Mouse (Mus musculus) lung, embryonic 14.5 days (tissue): Measurements from ENCODE around the gene Cnih1. TPM values are rescaled to one million over a fixed set of nuclear protein-coding genes. Genes with fewer than 3 reads are reported as not detected.
A peak's percentile ranks its signal among the peaks of the same experiment; 100 is the strongest.
"Not testable (repeated sequence)": the region's sequence is repeated elsewhere in the genome, so short reads cannot be mapped to it uniquely, and the experiment has no call there.

Experiments
- ATAC-seq: fragments of 200-750 bp; cut with Nextera tagmentation; 2 replicates; pipeline ENCODE4 v1.8.0; 2017; ENCODE audit warnings: mild to moderate bottlenecking, moderate TSS enrichment, moderate library complexity; ENCODE audit not compliant: insufficient read depth
- DNase-seq: peaks from one replicate; pipeline ENCODE4 v3.0.0-alpha.2; 2015
- H3K27ac ChIP-seq: fragments of 300-500 bp; sonication (generic); 2 replicates; pipeline ENCODE4 v1.5.1; 2014; ENCODE audit warnings: low read depth, mild to moderate bottlenecking, moderate library complexity
- H3K27me3 ChIP-seq: fragments of 300-500 bp; sonication (generic); 2 replicates; pipeline ENCODE4 v1.6.1; 2014; ENCODE audit warnings: low read length, control low read depth; ENCODE audit not compliant: insufficient read depth
- H3K36me3 ChIP-seq: fragments of 300-500 bp; sonication (generic); 2 replicates; pipeline ENCODE4 v1.6.1; 2014; ENCODE audit warnings: control low read depth; ENCODE audit not compliant: insufficient read depth
- H3K4me1 ChIP-seq: fragments of 300-500 bp; sonication (generic); 2 replicates; pipeline ENCODE4 v1.6.1; 2014; ENCODE audit warnings: antibody characterized with exemption, control low read depth; ENCODE audit not compliant: insufficient read depth
- H3K4me2 ChIP-seq: fragments of 300-500 bp; sonication (generic); 2 replicates; pipeline ENCODE4 v1.6.1; 2014; ENCODE audit warnings: mild to moderate bottlenecking
- H3K4me3 ChIP-seq: fragments of 300-500 bp; sonication (generic); 2 replicates; pipeline ENCODE4 v1.5.1; 2014; ENCODE audit warnings: low read depth, low read length
- H3K9ac ChIP-seq: fragments of 300-500 bp; sonication (generic); 2 replicates; pipeline ENCODE4 v1.6.1; 2014
- H3K9me3 ChIP-seq: fragments of 300-500 bp; sonication (generic); 2 replicates; pipeline ENCODE4 v1.6.1; 2016; ENCODE audit warnings: low read depth, low read length, control low read depth
- CTCF ChIP-seq: IDR thresholded peaks from 2 replicates; pipeline ENCODE4 v1.5.1; 2016; ENCODE audit warnings: antibody characterized with exemption, low read depth
- WGBS: fragments of 180-500 bp; shearing (Covaris S2); extraction: QIAGEN DNeasy Blood & Tissue Kit; methylation state at CpG from one replicate; pipeline ENCODE4 v1.1.7; 2014; 5-methylcytosine and 5-hydroxymethylcytosine counted together
- polyA plus RNA-seq: library from polyadenylated mRNA; unstranded; fragments of >200 nt; fragmentation: Nextera tagmentation; extraction: Ambion mirVana; gene quantifications from 2 replicates; pipeline ENCODE4 v1.2.1, GENCODE M21; 2014

The Cnih1 gene
- polyA plus RNA-seq, 1 experiment from 2014 or later: 205 TPM

DNA sequence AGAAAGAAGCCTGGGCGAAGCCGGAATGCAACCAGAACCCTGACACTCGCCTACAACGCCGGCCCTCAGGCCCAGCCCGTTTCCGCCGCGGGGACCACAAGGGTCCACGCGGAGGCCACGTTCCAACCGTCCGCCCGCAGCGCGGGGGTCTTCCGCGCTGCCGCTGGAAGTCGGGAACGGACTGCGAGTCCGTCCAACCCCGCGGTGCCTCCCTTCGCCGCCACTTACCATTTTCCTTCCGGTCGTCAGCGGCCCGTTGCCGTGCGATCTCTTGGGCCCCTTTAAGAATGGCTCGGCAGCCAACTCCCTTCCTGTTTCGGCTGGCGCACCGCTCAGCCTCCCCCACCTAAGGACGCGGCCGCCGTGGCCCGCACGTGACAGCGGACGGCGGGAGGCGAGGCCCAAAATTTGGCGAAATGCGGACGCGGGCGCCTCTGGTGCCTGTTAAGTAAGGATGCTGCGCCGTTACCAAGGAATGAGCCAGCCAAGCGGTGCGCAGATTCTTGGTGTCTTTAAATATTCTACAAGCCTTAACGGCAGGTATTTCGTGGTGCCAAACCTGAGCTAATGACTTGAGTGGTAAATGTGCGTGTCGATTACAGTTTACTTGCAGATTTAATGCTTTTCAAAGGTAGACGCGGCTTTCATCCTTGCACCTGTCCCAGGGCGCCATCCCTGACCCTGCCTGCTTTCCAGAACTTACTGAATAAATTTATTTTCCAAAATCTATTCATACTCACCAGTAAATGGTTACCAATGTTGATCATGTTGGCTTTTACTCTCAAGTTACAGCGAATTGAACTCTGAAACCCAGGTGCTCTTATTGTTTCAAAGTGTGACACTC is 33.9 kb upstream of the Cnih1 start, which contains the start of gene Gmfb:
Gene Gmfb, minus strand, starts transcription at position 370 of the 844 bp plus-strand sequence.
- peak; percentile 98 for ATAC-seq
- H3K27me3 ChIP-seq: no peaks in the 10 kb centered on the region
- peaks cover 5% of the 10 kb centered on the region; the same call in 1 of the 2 replicates for H3K36me3 ChIP-seq
- peak within 1 kb of the TSS; percentile 94 for H3K27ac ChIP-seq
- peak within 1 kb of the TSS; percentile 92 for H3K9ac ChIP-seq
- 0 out of 2 replicates have a peak, but pooled peaks cover 4% of the 10 kb centered on the region for H3K4me1 ChIP-seq
- TF ChIP-seq CTCF: peak; percentile 34
- DNase-seq: peak; percentile 98
- peak within 1 kb of the TSS; percentile 94 for H3K4me3 ChIP-seq
- under 1% methylated on average over 65 of the region's 65 CpGs for WGBS
- peak within 1 kb of the TSS; percentile 93 for H3K4me2 ChIP-seq
- no peaks in the 10 kb centered on the region for H3K9me3 ChIP-seq

DNA sequence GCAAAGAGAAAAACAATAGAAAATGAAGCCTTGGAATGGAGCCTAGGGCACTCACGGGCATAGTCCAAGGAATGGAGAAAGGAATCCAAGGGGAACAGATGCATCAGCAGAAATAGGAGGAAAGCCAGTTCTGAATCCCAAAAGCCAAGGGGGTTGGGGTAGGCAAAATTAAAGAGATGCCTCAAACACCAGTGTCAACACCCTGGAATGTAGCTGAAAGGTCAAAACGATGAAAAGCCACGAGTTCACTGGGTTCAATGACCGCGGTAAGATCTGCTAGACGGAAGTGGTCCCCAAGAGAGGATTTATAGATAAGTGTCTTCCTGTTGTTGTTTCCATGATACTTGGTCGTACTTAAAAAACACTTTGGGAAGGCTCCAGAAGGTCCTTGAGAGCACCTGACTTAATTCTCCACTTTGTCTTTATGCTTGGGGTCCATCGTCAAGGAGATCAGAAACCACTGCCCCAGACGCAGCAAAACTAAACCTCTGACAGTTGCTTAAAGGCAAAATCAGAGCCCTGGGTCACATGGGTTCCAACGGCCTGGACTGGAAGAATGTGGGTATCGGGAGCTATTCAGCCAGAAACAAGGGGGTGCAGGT is 33.2 kb upstream of the Cnih1 start:
- H3K36me3 ChIP-seq: peaks cover 11% of the 10 kb centered on the region
- TF ChIP-seq CTCF: no peak
- 0 out of 2 replicates have a peak, but pooled peaks cover 4% of the 10 kb centered on the region for H3K4me1 ChIP-seq
- peak overlapping the region; percentile 94 for H3K27ac ChIP-seq
- no peak for DNase-seq
- under 1% methylated on average over 11 of the region's 11 CpGs for WGBS
- peak overlapping the region; percentile 94 for H3K4me3 ChIP-seq
- peak overlapping the region; percentile 92 for H3K9ac ChIP-seq
- ATAC-seq: no peak; the same call in 1 of the 2 replicates
- peak overlapping the region; percentile 93 for H3K4me2 ChIP-seq
- no peaks in the 10 kb centered on the region for H3K27me3 ChIP-seq
- no peaks in the 10 kb centered on the region for H3K9me3 ChIP-seq

DNA sequence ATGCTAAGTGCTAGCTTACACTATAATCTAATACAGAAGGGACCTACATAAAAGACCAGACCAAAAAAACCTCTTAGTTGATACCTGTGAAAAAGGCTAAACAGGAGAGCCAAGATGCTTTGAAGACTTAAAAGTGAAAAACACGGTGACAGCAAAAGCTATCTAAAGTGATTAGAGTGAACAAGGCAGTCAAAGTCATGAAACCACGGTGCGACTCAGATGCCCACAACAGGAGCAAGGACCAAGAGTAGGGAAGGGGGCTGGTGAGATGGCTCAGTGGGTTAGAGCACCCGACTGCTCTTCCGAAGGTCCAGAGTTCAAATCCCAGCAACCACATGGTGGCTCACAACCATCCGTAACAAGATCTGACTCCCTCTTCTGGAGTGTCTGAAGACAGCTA is 31.8 kb upstream of the Cnih1 start:
- H3K27ac ChIP-seq, H3K4me1 ChIP-seq, DNase-seq, ATAC-seq, H3K4me2 ChIP-seq, H3K9me3 ChIP-seq, H3K27me3 ChIP-seq, H3K9ac ChIP-seq, H3K4me3 ChIP-seq: not testable (repeated sequence)
- peaks cover 23% of the 10 kb centered on the region for H3K36me3 ChIP-seq
- 95% methylated on average over 5 of the region's 6 CpGs for WGBS

DNA sequence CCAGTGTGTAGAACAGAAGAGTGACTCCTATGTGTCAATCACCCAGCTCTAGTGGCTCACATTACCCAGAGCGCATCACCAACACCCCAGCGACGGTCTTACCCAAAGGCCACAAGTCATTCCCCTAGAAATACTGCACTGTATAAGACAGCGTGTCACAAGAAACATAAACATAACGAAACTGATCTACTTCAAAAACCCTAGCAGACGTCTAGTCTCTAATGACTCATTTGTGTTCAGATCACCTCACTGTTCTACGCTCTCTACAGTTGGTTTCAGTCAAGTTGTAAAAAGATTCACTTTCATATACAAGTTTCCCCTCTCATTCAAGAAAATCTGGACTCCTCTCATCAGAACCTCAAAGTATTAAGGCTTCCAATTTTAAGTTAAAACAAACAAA is 30.5 kb upstream of the Cnih1 start:
- Histone ChIP-seq H3K27ac (no peak overlapping the region), H3K9ac (no peak overlapping the region), H3K9me3 (no peaks in the 10 kb centered on the region), H3K36me3 (peaks cover 32% of the 10 kb centered on the region), H3K4me3 (no peak overlapping the region), H3K27me3 (no peaks in the 10 kb centered on the region), H3K4me2 (no peak overlapping the region), H3K4me1 (0 out of 2 replicates have a peak, but pooled peaks cover 4% of the 10 kb centered on the region)
- TF ChIP-seq CTCF: no peak
- ATAC-seq (no peak), DNase-seq (no peak)
- 79% methylated on average over 7 of the region's 7 CpGs for WGBS

DNA sequence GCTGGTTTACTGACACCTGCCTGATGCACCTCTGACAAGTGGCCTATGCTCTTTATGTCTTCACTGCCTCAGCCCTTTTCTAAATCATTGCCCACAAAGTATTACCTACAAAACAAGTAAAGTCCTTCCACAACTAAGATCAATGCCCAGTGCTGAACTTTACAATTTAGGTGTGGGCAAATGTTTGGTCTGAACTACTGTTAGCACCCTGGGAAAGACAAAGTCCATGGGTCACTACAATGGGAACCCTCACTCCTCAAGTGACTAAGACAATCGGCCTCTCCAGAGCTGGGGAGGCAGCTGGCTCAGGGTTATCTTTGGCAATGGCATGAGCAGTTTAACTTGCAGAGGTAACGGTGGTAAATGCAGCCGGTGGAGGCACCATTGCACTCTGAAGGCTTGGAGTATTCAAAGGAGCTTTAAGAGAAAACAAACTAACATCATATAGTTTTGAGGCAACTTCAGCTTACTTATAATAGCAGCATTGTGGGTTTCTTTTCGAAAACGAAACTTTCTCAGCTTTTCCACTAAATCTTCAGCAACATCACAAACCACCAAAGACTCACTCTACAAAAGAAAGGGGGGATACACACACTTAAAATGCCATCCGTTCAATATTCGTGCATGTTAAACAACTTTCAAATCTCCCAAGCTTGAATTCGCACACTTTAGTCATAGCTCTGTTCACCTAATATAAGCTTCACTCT is 28.9 kb upstream of the Cnih1 start:
- DNase-seq (no peak), ATAC-seq (no peak)
- WGBS: 95% methylated on average over 8 of the region's 8 CpGs
- no peak overlapping the region for H3K9ac ChIP-seq
- H3K27me3 ChIP-seq: no peaks in the 10 kb centered on the region
- H3K4me3 ChIP-seq: no peak overlapping the region
- H3K9me3 ChIP-seq: no peaks in the 10 kb centered on the region
- 0 out of 2 replicates have a peak, but pooled peaks cover 4% of the 10 kb centered on the region for H3K4me1 ChIP-seq
- no peak overlapping the region for H3K4me2 ChIP-seq
- peaks cover 46% of the 10 kb centered on the region for H3K36me3 ChIP-seq
- H3K27ac ChIP-seq: no peak overlapping the region
- TF ChIP-seq CTCF: no peak

DNA sequence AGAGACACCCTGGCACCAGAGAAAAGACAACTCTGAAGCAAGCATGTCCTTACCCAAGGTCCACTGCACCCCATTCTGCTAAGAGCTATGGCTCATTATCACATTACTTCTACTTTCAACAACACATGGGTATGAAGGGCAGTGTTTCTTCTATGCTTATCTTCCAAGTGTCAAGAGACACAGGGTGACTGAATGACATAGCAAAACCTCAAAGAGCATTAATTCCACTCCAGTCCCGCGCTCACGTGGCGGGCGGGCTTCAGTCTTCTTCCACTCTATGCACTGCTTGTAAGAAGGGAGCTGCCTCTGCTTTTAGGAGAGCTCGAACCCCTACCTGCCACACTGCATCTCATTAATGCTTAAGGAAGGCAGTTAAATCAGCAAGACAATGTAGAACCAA is 27.4 kb upstream of the Cnih1 start:
- H3K4me1 ChIP-seq: no peaks in the 10 kb centered on the region
- no peaks in the 10 kb centered on the region for H3K9me3 ChIP-seq
- H3K27me3 ChIP-seq: no peaks in the 10 kb centered on the region
- DNase-seq (no peak), ATAC-seq (no peak)
- H3K4me2 ChIP-seq: no peak overlapping the region
- H3K9ac ChIP-seq: no peak overlapping the region
- 78% methylated on average over 6 of the region's 6 CpGs for WGBS
- no peak for TF ChIP-seq CTCF
- no peak overlapping the region for H3K27ac ChIP-seq
- H3K36me3 ChIP-seq: peaks cover 58% of the 10 kb centered on the region
- no peak overlapping the region for H3K4me3 ChIP-seq

DNA sequence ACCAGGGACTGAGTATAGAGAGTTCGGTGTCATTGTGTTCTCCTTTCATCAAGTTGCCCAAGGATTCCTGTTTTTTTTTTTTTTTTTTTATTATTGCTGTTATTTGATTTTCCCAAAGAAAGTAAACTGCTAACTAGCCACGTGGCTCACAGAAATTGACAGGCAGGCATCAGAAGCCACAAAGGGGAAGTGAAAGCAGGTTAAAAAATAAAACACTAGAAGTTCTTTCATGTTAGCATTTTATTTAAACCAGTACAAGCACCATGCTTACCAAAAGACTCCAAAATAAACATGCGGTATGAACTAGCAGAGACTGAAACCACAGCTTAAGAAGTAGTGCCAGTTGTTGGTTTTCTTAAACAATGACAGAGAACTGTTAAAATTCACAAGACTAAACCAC is 19.7 kb upstream of the Cnih1 start:
- Histone ChIP-seq H3K4me3 (no peak overlapping the region), H3K4me2 (no peak overlapping the region), H3K27ac (no peak overlapping the region), H3K9ac (no peak overlapping the region), H3K36me3 (peaks cover 43% of the 10 kb centered on the region), H3K4me1 (no peaks in the 10 kb centered on the region), H3K27me3 (no peaks in the 10 kb centered on the region), H3K9me3 (no peaks in the 10 kb centered on the region)
- WGBS: 75% methylated on average over 3 of the region's 3 CpGs
- DNase-seq (no peak), ATAC-seq (no peak)
- no peak for TF ChIP-seq CTCF
